Mouse (Mus musculus): ENCODE data around the gene Rps6ka2. TPM values are rescaled to one million over a fixed set of nuclear protein-coding genes. Genes with fewer than 3 reads are reported as not detected.
"Not testable (repeated sequence)": the region's sequence is repeated elsewhere in the genome, so short reads cannot be mapped to it uniquely, and the experiment has no call there.

The Rps6ka2 gene
- total RNA-seq, 2 experiments from 2014 or later, result 18.7 to 22.6 TPM

GRCm38 (mm10) chr17:7168961-7169626 lies 821 bp upstream of the Rps6ka2 start:
- peak; percentile 26 to 55 for DNase-seq (ENCODE audit: low spot score in 2 of 2)

DNA sequence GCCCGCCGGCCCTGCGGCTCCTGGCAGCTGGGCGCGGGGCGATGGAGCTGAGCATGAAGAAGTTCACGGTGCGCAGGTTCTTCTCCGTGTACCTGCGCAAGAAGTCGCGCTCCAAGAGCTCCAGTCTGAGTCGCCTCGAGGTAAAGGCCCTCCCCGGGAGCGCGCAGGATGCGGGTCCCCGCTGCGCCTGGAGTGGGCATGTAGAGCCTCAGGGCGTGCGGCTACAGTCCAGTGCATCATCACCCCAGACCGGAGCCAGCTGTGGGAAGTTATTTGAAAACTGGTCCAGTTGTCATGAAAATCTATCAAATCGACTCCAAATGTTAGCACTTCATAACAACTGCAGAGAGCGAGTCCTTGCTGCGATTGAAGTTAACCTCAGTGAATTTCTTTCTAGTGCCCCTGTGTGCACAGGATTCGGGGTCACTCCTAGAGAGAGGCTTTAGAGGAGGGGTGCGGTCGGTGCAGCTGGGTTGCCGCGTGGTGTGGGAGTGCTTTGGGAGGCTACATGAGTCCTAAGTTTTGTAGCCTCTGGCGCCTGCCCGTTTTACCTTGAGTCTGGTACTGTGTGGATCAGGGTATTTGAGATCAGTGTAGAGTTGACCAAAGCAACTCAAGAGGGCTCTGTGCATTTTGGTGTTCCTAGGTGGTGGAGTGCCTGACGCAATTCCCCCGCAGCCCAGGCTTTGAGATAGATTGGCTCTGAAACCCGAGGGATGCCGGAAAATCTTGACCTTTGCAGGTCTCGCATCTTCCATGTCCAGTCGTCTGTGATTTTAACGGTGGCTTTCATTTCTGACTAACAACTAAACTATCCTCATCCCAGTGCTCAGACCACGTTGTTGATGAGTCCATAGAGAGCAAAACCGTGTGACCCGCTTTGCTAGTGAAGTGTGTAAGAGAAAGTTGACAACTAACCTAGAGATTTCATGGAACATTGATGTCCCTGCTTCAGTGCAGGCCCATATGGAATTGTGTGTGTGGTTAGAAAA lies 685 bp downstream of the Rps6ka2 start:
- DNase-seq (ENCODE audit: low spot score in 2 of 2), result no peak

- DNase-seq (ENCODE audit: low spot score in 2 of 2), result no peak
Measured at GRCm38 (mm10) chr17:7173331-7174028, 3.6 kb downstream of the Rps6ka2 start.

- DNase-seq (ENCODE audit: low spot score in 2 of 2), result no peak
Measured at GRCm38 (mm10) chr17:7175293-7175692, 5.4 kb downstream of the Rps6ka2 start.

- DNase-seq (ENCODE audit: low spot score in 2 of 2), result no peak
Measured at GRCm38 (mm10) chr17:7176394-7176793, 6.5 kb downstream of the Rps6ka2 start.

- no peak for DNase-seq (ENCODE audit: low spot score in 2 of 2)
Measured at GRCm38 (mm10) chr17:7178196-7178595, 8.3 kb downstream of the Rps6ka2 start.

DNA sequence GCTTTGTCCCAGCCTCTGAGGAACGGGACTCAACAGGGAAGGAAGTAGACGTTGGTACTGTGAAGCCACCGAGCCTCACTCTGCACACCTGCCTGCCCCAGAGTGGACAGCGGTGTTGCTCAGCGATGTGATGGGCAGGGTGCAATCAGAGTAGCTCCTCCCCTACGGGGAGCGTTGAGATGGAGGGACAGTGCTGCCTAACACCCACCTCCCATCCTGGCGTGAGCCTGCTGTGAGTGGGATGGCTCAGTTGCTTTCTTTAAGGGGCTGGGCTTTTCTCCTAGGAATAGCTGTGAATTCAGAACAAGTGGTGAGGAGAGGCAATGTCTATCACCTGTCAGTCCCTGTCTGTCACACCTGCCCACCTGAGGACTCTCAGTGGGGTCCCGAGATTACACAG lies 12.3 kb downstream of the Rps6ka2 start:
- DNase-seq (ENCODE audit: low spot score in 2 of 2), result no peak

GRCm38 (mm10) chr17:7187037-7187436 lies 17.1 kb downstream of the Rps6ka2 start:
- not testable (repeated sequence) for DNase-seq (ENCODE audit: low spot score in 2 of 2)

DNA sequence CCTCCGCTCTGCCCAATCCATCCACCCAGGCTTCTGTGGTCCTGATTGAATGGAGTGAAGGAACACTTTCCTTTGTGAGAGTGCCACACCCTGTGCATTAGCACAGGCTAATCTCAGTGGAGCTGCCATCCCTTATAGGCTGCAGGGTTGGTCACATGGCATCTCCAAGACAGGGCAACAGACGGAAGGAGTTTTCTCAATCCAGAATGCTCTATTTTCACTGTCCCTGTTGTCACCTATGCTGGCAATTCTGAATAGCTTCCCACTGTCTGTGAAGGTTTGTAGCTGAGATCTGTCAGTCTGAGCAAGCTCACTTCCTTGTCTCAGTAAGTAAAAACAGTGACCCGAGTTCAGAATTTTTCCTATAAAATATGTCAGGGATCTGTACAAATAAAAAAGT lies 19.5 kb downstream of the Rps6ka2 start:
- no peak for DNase-seq (ENCODE audit: low spot score in 2 of 2)

GRCm38 (mm10) chr17:7189975-7190374 lies 20.1 kb downstream of the Rps6ka2 start:
- no peak for DNase-seq (ENCODE audit: low spot score in 2 of 2)

- no peak for DNase-seq (ENCODE audit: low spot score in 2 of 2)
Measured at GRCm38 (mm10) chr17:7194140-7194840, 24.4 kb downstream of the Rps6ka2 start.

DNA sequence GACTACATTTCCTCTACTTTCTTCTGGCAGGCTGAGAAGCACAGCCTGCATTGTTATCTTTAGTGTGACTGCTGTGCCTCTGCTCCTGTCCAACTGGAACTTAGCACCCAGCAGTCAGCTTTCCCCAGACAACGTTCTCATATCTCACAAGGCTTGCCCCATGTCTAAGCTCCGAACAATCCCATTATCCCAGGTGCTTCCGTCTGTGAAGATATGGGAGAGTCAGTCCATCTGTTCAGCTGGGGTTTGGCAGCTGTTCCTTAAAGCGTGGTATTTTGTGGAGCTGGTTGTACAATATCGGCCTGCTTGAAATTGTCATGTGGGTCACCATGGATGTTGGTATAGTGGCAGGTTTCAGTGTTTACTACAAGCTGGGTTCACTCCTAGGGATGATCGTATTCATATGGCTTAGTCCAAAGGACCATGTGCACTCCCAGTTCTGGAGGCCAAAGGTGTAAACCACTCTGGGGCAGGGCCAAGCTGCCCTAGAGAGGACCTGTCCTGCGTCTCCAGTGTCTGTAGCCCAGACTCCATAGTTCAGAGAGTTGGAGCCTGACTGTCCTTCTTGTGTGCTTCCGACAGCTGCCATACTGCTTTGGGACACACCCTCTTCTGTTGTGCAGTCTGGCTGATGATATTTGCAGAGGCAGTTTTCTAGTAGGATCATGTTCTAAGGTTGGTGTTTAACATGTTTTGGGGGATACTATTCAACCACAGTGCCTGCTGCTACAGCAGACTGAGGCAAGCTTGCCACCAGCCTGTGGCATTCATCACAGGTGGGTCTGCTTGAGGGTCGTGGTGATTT lies 27.4 kb downstream of the Rps6ka2 start:
- DNase-seq (ENCODE audit: low spot score in 2 of 2), result no peak

GRCm38 (mm10) chr17:7204771-7205406 lies 35.0 kb downstream of the Rps6ka2 start:
- DNase-seq (ENCODE audit: low spot score in 2 of 2), result no peak

DNA sequence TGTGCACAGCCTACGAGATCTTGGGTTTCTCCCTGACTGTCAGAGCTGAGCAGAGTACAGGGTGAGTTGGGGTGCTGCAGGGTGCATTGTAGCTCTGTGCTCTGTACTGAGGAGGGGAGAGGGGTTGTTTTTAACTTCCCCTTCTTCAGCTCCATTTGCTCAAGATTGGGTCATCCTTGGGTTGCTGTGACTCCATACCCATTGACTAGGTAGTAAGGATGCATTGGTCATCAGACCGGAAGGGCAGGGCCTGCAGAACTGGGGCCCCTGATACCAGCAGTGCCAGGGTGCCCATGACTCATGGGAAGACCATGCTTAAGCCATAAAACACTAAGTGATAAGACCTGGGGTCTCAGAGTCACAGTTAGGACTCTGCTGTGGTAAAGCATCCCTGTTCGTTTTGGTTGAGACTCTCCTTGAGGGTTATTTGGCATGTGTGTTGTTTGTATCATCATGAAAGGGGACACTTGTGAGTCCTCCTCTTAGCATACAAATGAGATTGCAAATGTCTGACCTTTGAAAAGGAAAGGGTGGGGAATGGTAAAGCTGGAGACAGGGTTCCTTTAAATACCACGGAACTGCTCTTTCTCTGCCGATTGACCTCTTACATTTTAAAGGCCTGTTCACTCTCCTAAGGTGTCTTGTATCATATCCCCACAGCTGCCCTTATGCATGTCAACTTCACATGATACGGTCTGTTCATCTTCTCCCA lies 36.7 kb downstream of the Rps6ka2 start:
- DNase-seq (ENCODE audit: low spot score in 2 of 2), result no peak

GRCm38 (mm10) chr17:7210648-7211047 lies 40.7 kb downstream of the Rps6ka2 start:
- DNase-seq (ENCODE audit: low spot score in 2 of 2), result no peak

GRCm38 (mm10) chr17:7211893-7212292 lies 42.0 kb downstream of the Rps6ka2 start:
- DNase-seq (ENCODE audit: low spot score in 2 of 2), result no peak

- DNase-seq (ENCODE audit: low spot score in 2 of 2), result no peak
Measured at GRCm38 (mm10) chr17:7213214-7213613, 43.3 kb downstream of the Rps6ka2 start.

DNA sequence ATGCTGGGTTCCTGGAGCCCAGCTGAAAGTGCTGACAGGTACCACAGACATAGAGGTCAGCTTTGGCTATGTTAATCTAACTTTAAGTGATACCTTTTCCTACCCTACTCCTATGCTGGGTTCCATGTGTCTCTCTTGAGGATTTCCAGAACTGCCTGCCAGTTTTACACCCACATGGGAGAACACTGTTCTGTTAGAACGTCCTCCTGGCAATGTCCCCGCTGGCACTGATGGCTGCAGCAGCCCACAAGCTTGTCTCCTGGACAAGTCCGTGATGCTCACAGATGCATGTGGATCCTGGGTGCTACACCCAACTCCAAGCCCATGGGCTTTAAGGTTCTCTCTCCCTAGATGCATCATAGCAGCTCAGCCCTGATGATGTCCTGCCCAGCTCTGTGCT lies 44.1 kb downstream of the Rps6ka2 start:
- DNase-seq (ENCODE audit: low spot score in 2 of 2), result no peak

DNA sequence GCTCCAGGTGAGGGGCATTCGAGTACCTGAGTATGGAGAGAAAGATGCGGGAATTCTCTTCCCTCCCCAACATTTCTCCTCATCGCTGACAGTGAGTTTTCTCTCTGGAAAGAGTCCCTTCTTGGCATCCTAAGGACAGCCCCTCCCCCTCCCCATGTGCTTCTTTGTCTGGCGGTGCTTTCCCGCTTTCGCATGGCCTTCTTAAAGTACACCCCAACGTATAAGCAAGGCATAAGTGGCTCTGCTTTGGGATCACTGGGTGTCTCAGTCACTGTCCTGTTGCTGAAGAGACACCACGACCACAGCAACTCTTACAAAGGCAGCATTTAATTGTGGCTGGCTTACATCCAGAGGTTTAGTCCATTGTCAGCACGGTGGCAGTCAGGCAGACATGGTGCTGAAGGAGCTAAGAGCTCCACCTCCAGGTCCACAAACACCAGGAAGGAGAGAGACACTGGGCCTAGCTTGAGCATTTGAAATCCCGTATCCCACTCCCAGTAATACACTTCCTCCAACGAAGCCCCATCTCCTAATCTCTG lies 47.9 kb downstream of the Rps6ka2 start:
- no peak for DNase-seq (ENCODE audit: low spot score in 2 of 2)
